Mouse (Mus musculus): ENCODE measurements at regions not wholly inside any gene's neighbourhood (a gene's known extent, or its start where the extent isn't known, plus 50 kb on each side); places are given as distances from the start of the nearest gene placed in this dataset.

DNA sequence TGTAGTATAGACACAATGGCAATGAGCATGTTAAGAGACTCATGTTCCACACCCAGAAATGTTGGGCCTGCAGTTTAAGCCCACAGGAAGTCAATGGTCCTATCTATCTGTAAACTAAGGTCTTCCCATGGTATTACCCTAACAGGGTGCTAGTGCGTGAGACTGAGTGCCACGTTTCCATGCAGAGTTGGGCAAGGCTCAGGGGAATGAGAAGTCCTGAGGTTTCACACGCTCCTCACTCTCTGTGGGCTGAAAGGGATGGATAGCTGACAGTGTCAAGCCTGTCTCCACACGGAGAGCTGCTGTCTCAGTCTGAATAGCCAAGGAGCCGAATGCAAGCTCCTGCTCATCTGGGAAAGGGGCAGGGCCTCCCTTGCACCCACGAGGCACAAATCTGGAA, 133.9 kb downstream of the Setd4 start:
- ATAC-seq: no peak
- 72% methylated on average over 6 of the region's 6 CpGs for WGBS (ENCODE audit: insufficient replicate concordance)
- no peak overlapping the region for H3K4me3 ChIP-seq (ENCODE audit: low read depth, low read length)
- no peaks in the 10 kb centered on the region for H3K27me3 ChIP-seq (ENCODE audit: insufficient read depth, low read length)
- no peak overlapping the region for H3K27ac ChIP-seq (ENCODE audit: low read depth)
- no peak for DNase-seq
- no peak for TF ChIP-seq CTCF (IDR thresholded peaks at IDR 0.05; ENCODE audit: low read depth)
- TF ChIP-seq EP300 (IDR thresholded peaks at IDR 0.05; ENCODE audit: low read depth): no peak
- no peaks in the 10 kb centered on the region for H3K9me3 ChIP-seq (ENCODE audit: low read length)
- no peak overlapping the region for H3K4me2 ChIP-seq (ENCODE audit: low read depth, low read length)
- H3K9ac ChIP-seq (replicated peaks): no peak overlapping the region
- no peaks in the 10 kb centered on the region for H3K4me1 ChIP-seq (ENCODE audit: insufficient read depth)
- no peaks in the 10 kb centered on the region for H3K36me3 ChIP-seq (replicated peaks; ENCODE audit: insufficient read depth, low read length)

DNA sequence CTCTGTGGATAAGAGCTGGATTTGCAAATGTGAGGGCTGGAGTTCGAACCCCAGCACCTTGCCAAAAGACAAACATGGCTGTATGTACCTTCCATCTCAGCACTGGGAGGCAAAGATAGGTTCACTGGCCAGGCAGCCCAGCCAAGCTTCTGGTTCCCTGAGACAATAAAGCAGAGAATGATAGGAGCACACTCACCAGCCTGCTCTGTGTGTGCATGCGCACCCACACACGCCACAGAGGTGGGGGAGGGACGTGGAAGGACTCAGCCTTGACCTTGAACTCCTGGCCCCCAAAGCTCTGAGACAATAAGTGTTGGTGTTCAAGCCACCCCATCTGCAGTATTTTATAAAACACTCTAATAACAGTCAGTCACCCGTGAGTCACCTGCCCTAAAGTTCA, 138.1 kb downstream of the Setd4 start:
- no peak for ATAC-seq
- no peaks in the 10 kb centered on the region for H3K36me3 ChIP-seq (replicated peaks; ENCODE audit: insufficient read depth, low read length)
- WGBS (ENCODE audit: insufficient replicate concordance): 74% methylated on average over 5 of the region's 5 CpGs

DNA sequence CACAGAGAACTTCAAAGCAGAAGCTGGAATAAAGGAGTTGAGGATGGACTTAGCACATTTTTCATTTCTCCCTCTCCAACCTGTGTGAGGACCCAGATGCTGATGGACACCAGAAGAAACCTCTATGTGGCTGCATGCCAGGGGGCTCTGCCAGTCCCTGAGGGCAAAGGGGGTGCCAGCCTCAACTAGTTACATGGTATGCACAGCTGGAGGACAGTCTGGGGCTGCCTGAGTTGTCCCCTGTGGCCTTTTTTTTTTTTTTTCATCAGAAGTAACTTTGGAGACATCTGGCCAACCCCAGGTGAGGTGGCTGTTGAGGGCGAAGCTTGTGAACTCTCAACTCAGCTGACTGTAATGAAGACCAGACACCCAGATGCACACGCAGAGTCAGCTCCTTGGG, 139.0 kb downstream of the Setd4 start:
- DNase-seq (no peak), ATAC-seq (no peak)
- Histone ChIP-seq H3K4me2 (ENCODE audit: low read depth, low read length) (no peak overlapping the region), H3K36me3 (replicated peaks; ENCODE audit: insufficient read depth, low read length) (no peaks in the 10 kb centered on the region), H3K4me1 (ENCODE audit: insufficient read depth) (no peaks in the 10 kb centered on the region), H3K27ac (ENCODE audit: low read depth) (no peak overlapping the region), H3K4me3 (ENCODE audit: low read depth, low read length) (no peak overlapping the region), H3K27me3 (ENCODE audit: insufficient read depth, low read length) (no peaks in the 10 kb centered on the region), H3K9ac (replicated peaks) (no peak overlapping the region), H3K9me3 (ENCODE audit: low read length) (no peaks in the 10 kb centered on the region)
- TF ChIP-seq EP300 (IDR thresholded peaks at IDR 0.05; ENCODE audit: low read depth) (no peak), CTCF (IDR thresholded peaks at IDR 0.05; ENCODE audit: low read depth) (no peak)
- WGBS (ENCODE audit: insufficient replicate concordance): 63% methylated on average over 2 of the region's 2 CpGs

More for the DNA sequence above, 138.1 kb downstream of the Setd4 start:
- no peak overlapping the region for H3K27ac ChIP-seq (ENCODE audit: low read depth)
- no peak for TF ChIP-seq CTCF (IDR thresholded peaks at IDR 0.05; ENCODE audit: low read depth)
- no peak for TF ChIP-seq EP300 (IDR thresholded peaks at IDR 0.05; ENCODE audit: low read depth)
- no peak overlapping the region for H3K4me2 ChIP-seq (ENCODE audit: low read depth, low read length)
- H3K9ac ChIP-seq (replicated peaks): no peak overlapping the region
- H3K4me3 ChIP-seq (ENCODE audit: low read depth, low read length): no peak overlapping the region
- H3K9me3 ChIP-seq (ENCODE audit: low read length): no peaks in the 10 kb centered on the region
- no peaks in the 10 kb centered on the region for H3K4me1 ChIP-seq (ENCODE audit: insufficient read depth)
- no peaks in the 10 kb centered on the region for H3K27me3 ChIP-seq (ENCODE audit: insufficient read depth, low read length)
- no peak for DNase-seq

DNA sequence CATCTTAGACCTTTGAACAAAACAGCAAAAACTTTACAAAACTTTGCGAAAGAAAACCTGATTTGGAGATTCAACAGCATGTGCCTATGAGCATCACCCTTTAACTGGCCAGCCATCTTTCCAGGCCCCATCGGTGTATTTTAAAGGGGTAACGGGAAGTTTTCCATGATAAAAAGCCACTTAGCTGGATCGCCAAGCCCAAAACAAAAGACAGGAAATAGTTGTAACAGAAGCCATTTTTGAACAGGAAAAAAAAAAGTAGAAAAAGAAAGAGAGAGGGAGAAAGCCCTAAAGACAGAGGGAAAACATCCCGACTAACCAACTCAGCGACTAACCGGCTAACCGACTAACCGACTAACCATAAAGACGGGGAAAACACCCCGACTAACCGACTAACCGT, 140.5 kb downstream of the Setd4 start:
- Histone ChIP-seq H3K27me3 (ENCODE audit: insufficient read depth, low read length) (no peaks in the 10 kb centered on the region), H3K9ac (replicated peaks) (no peak overlapping the region), H3K27ac (ENCODE audit: low read depth) (no peak overlapping the region), H3K9me3 (ENCODE audit: low read length) (no peaks in the 10 kb centered on the region), H3K4me2 (ENCODE audit: low read depth, low read length) (no peak overlapping the region), H3K36me3 (replicated peaks; ENCODE audit: insufficient read depth, low read length) (no peaks in the 10 kb centered on the region), H3K4me3 (ENCODE audit: low read depth, low read length) (no peak overlapping the region), H3K4me1 (ENCODE audit: insufficient read depth) (no peaks in the 10 kb centered on the region)
- WGBS (ENCODE audit: insufficient replicate concordance): 84% methylated on average over 13 of the region's 13 CpGs
- DNase-seq (no peak), ATAC-seq (no peak)
- TF ChIP-seq CTCF (IDR thresholded peaks at IDR 0.05; ENCODE audit: low read depth) (no peak), EP300 (IDR thresholded peaks at IDR 0.05; ENCODE audit: low read depth) (no peak)

DNA sequence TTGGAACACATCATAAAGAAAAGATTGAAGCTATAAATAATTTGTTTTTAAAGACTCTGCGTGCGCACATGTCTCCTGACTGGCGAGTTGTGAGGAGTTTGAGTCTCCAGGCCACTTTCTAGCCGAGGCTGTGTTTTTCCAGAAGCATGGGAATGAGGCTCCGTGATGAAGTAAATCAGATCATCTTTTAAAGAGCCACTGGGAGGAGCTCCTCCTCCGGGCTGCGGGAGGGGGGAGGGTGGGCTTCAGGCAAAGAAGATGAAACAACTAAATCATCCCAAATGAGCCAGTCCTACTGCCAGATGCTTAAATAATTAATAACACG, 141.6 kb downstream of the Setd4 start:
- no peak for ATAC-seq
- H3K9ac ChIP-seq (replicated peaks): no peak overlapping the region
- H3K27me3 ChIP-seq (ENCODE audit: insufficient read depth, low read length): no peaks in the 10 kb centered on the region
- no peak for DNase-seq
- H3K4me1 ChIP-seq (ENCODE audit: insufficient read depth): no peaks in the 10 kb centered on the region
- no peaks in the 10 kb centered on the region for H3K36me3 ChIP-seq (replicated peaks; ENCODE audit: insufficient read depth, low read length)
- no peak overlapping the region for H3K4me3 ChIP-seq (ENCODE audit: low read depth, low read length)
- no peak for TF ChIP-seq EP300 (IDR thresholded peaks at IDR 0.05; ENCODE audit: low read depth)
- no peak for TF ChIP-seq CTCF (IDR thresholded peaks at IDR 0.05; ENCODE audit: low read depth)
- 56% methylated on average over 8 of the region's 8 CpGs for WGBS (ENCODE audit: insufficient replicate concordance)
- H3K27ac ChIP-seq (ENCODE audit: low read depth): no peak overlapping the region
- no peak overlapping the region for H3K4me2 ChIP-seq (ENCODE audit: low read depth, low read length)
- H3K9me3 ChIP-seq (ENCODE audit: low read length): no peaks in the 10 kb centered on the region

DNA sequence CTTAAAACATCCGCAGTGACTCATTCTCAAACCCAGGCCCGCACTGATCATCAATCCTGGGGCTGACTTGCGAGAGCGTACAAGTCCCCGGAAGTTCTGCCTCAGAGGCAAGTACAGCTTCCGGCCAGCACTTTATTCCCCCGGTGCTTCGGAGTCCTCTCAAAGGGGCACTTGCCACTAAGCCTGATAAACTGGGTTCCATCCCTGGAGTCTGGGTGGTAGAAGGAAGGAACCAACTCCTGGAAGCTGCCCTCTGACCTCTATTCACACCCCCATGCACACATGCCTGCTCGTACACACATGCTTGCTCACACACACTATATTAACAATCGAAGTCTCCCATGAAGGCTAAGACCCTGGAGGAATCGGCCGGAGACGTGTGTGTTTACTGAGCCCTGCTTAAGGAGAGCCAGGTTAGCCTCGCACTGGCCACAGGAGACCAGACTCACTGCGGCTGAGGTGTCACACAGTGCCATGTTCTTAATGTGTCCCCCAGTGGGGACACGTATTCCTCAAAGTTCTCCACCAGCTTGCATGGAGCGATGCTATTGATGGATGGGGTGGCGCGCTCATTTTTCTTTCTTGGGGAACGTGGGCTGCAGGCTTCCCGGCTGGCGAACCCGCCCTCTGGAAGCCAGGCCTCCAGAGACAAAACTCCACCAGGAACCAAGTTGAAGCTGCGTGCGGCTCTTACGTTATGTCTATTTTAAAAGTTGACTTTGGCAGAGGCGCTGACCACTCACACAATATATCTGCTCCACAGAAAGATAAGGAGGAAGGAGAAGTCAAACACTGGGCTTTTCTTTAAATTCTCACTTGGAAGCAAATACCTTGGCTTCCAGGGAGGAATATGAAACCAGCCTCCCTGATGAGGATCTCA, 142.2 kb downstream of the Setd4 start:
- TF ChIP-seq CTCF (IDR thresholded peaks at IDR 0.05; ENCODE audit: low read depth) (no peak), EP300 (IDR thresholded peaks at IDR 0.05; ENCODE audit: low read depth) (no peak)

More for the DNA sequence above, 142.2 kb downstream of the Setd4 start:
- whole genome bisulfite sequencing (ENCODE audit: insufficient replicate concordance): 69% methylated on average over 27 of the region's 27 CpGs
- no peaks in the 10 kb centered on the region for H3K36me3 ChIP-seq (replicated peaks; ENCODE audit: insufficient read depth, low read length)
- H3K27me3 ChIP-seq (ENCODE audit: insufficient read depth, low read length): no peaks in the 10 kb centered on the region
- ATAC-seq (no peak), DNase-seq (no peak)
- no peaks in the 10 kb centered on the region for H3K9me3 ChIP-seq (ENCODE audit: low read length)
- no peak overlapping the region for H3K4me3 ChIP-seq (ENCODE audit: low read depth, low read length)
- H3K4me2 ChIP-seq (ENCODE audit: low read depth, low read length): no peak overlapping the region
- no peak overlapping the region for H3K9ac ChIP-seq (replicated peaks)
- H3K4me1 ChIP-seq (ENCODE audit: insufficient read depth): no peaks in the 10 kb centered on the region
- H3K27ac ChIP-seq (ENCODE audit: low read depth): no peak overlapping the region
